Mouse (Mus musculus): Measurements from ENCODE around the gene Tbxa2r. TPM values are rescaled to one million over a fixed set of nuclear protein-coding genes. Genes with fewer than 3 reads are reported as not detected.

Gene Tbxa2r
- polyA plus RNA-seq, 1 experiment = 44.0 TPM

GRCm38 (mm10) chr10:81367207-81367495, 38.6 kb downstream of the Tbxa2r start:
- WGBS = 92% methylated on average over 6 of the region's 6 CpGs
- H3K4me3 ChIP-seq (replicated peaks; ENCODE audit: extremely low read depth, low read depth, low read length) = no peak overlapping the region
- TF ChIP-seq CTCF (IDR thresholded peaks at IDR 0.05; ENCODE audit: insufficient read depth, low read length) (no peak), POLR2A (IDR thresholded peaks at IDR 0.05; ENCODE audit: borderline replicate concordance, extremely low read depth, low read depth, low read length) (no peak)
- H3K4me1 ChIP-seq (ENCODE audit: control insufficient read depth, insufficient read depth, low read length) = 0 out of 2 replicates have a peak, but pooled peaks cover 5% of the 10 kb centered on the region
- DNase-seq = no peak

- Histone ChIP-seq H3K4me3 (replicated peaks; ENCODE audit: extremely low read depth, low read depth, low read length) (no peak overlapping the region), H3K4me1 (ENCODE audit: control insufficient read depth, insufficient read depth, low read length) (peaks cover 6% of the 10 kb centered on the region; the same call in 1 of the 2 replicates)
- no peak for TF ChIP-seq CTCF (IDR thresholded peaks at IDR 0.05; ENCODE audit: insufficient read depth, low read length)
- no peak for TF ChIP-seq POLR2A (IDR thresholded peaks at IDR 0.05; ENCODE audit: borderline replicate concordance, extremely low read depth, low read depth, low read length)
- 89% methylated on average over 10 of the region's 10 CpGs for WGBS
- DNase-seq = no peak
Measured at GRCm38 (mm10) chr10:81375322-81375721, 46.8 kb downstream of the Tbxa2r start.

- Histone ChIP-seq H3K4me3 (replicated peaks; ENCODE audit: extremely low read depth, low read depth, low read length) (no peak overlapping the region), H3K4me1 (ENCODE audit: control insufficient read depth, insufficient read depth, low read length) (peaks cover 6% of the 10 kb centered on the region; the same call in 1 of the 2 replicates)
- 35% methylated on average over 6 of the region's 6 CpGs for WGBS
- no peak for DNase-seq
- TF ChIP-seq CTCF (IDR thresholded peaks at IDR 0.05; ENCODE audit: insufficient read depth, low read length) = no peak
- no peak for TF ChIP-seq POLR2A (IDR thresholded peaks at IDR 0.05; ENCODE audit: borderline replicate concordance, extremely low read depth, low read depth, low read length)
Measured at GRCm38 (mm10) chr10:81376561-81377361, 48.2 kb downstream of the Tbxa2r start.

GRCm38 (mm10) chr10:81377362-81377664, 48.8 kb downstream of the Tbxa2r start:
- DNase-seq = no peak
- TF ChIP-seq CTCF (IDR thresholded peaks at IDR 0.05; ENCODE audit: insufficient read depth, low read length) (no peak), POLR2A (IDR thresholded peaks at IDR 0.05; ENCODE audit: borderline replicate concordance, extremely low read depth, low read depth, low read length) (no peak)
- 41% methylated on average over 2 of the region's 2 CpGs for WGBS
- no peak overlapping the region for H3K4me3 ChIP-seq (replicated peaks; ENCODE audit: extremely low read depth, low read depth, low read length)
- H3K4me1 ChIP-seq (ENCODE audit: control insufficient read depth, insufficient read depth, low read length) = peaks cover 9% of the 10 kb centered on the region; the same call in 1 of the 2 replicates

- DNase-seq = no peak
- WGBS = under 1% methylated on average over 48 of the region's 59 CpGs
- TF ChIP-seq POLR2A (IDR thresholded peaks at IDR 0.05; ENCODE audit: borderline replicate concordance, extremely low read depth, low read depth, low read length) = peak; percentile 54; the same call in 1 of the 2 replicates
- no peak for TF ChIP-seq CTCF (IDR thresholded peaks at IDR 0.05; ENCODE audit: insufficient read depth, low read length)
- H3K4me1 ChIP-seq (ENCODE audit: control insufficient read depth, insufficient read depth, low read length) = peaks cover 11% of the 10 kb centered on the region; the same call in 1 of the 2 replicates
- peak within 1 kb of the TSS; percentile 79 for H3K4me3 ChIP-seq (replicated peaks; ENCODE audit: extremely low read depth, low read depth, low read length)
Measured at GRCm38 (mm10) chr10:81377793-81378552, 49.4 kb downstream of the Tbxa2r start, which contains the start of gene Fzr1. Gene Fzr1 (minus strand): TSS chr10:81378516.

- no peak for TF ChIP-seq CTCF (IDR thresholded peaks at IDR 0.05; ENCODE audit: insufficient read depth, low read length)
- peak; percentile 55; the same call in 1 of the 2 replicates for TF ChIP-seq POLR2A (IDR thresholded peaks at IDR 0.05; ENCODE audit: borderline replicate concordance, extremely low read depth, low read depth, low read length)
- DNase-seq = peak; percentile 100
- WGBS = under 1% methylated on average over 46 of the region's 46 CpGs
- Histone ChIP-seq H3K4me1 (ENCODE audit: control insufficient read depth, insufficient read depth, low read length) (peaks cover 11% of the 10 kb centered on the region; the same call in 1 of the 2 replicates), H3K4me3 (replicated peaks; ENCODE audit: extremely low read depth, low read depth, low read length) (peak overlapping the region; percentile 79)
Measured at GRCm38 (mm10) chr10:81378553-81379182, 50.1 kb downstream of the Tbxa2r start.

- Histone ChIP-seq H3K4me3 (replicated peaks; ENCODE audit: extremely low read depth, low read depth, low read length) (no peak overlapping the region), H3K4me1 (ENCODE audit: control insufficient read depth, insufficient read depth, low read length) (peaks cover 11% of the 10 kb centered on the region; the same call in 1 of the 2 replicates)
- TF ChIP-seq CTCF (IDR thresholded peaks at IDR 0.05; ENCODE audit: insufficient read depth, low read length) (no peak), POLR2A (IDR thresholded peaks at IDR 0.05; ENCODE audit: borderline replicate concordance, extremely low read depth, low read depth, low read length) (no peak)
- no peak for DNase-seq
- 58% methylated on average over 3 of the region's 3 CpGs for WGBS
Measured at GRCm38 (mm10) chr10:81379183-81379553, 50.6 kb downstream of the Tbxa2r start.

- Histone ChIP-seq H3K4me1 (ENCODE audit: control insufficient read depth, insufficient read depth, low read length) (peaks cover 11% of the 10 kb centered on the region; the same call in 1 of the 2 replicates), H3K4me3 (replicated peaks; ENCODE audit: extremely low read depth, low read depth, low read length) (no peak overlapping the region)
- WGBS = 83% methylated on average over 6 of the region's 6 CpGs
- no peak for DNase-seq
- TF ChIP-seq POLR2A (IDR thresholded peaks at IDR 0.05; ENCODE audit: borderline replicate concordance, extremely low read depth, low read depth, low read length) (no peak), CTCF (IDR thresholded peaks at IDR 0.05; ENCODE audit: insufficient read depth, low read length) (no peak)
Measured at GRCm38 (mm10) chr10:81379809-81380378, 51.4 kb downstream of the Tbxa2r start.

- H3K4me1 ChIP-seq (ENCODE audit: control insufficient read depth, insufficient read depth, low read length) = peaks cover 10% of the 10 kb centered on the region; the same call in 1 of the 2 replicates
- DNase-seq = no peak
- no peak overlapping the region for H3K4me3 ChIP-seq (replicated peaks; ENCODE audit: extremely low read depth, low read depth, low read length)
- 37% methylated on average over 5 of the region's 5 CpGs for WGBS
- TF ChIP-seq POLR2A (IDR thresholded peaks at IDR 0.05; ENCODE audit: borderline replicate concordance, extremely low read depth, low read depth, low read length) (no peak), CTCF (IDR thresholded peaks at IDR 0.05; ENCODE audit: insufficient read depth, low read length) (no peak)
Measured at GRCm38 (mm10) chr10:81382039-81382438, 53.5 kb downstream of the Tbxa2r start.

Measured in lung, adult 2 months (tissue).